Mouse (Mus musculus) spleen, adult 12 weeks (tissue): ENCODE results near the gene Rack1.
A peak's percentile ranks its signal among the peaks of the same experiment; 100 is the strongest.
"Not testable (repeated sequence)": the region's sequence is repeated elsewhere in the genome, so short reads cannot be mapped to it uniquely, and the experiment has no call there.

Experiments
- DNase-seq: peaks from one replicate; pipeline ENCODE4 v3.0.0; 2022; ENCODE audit warnings: low spot score

The Rack1 gene

GRCm38 (mm10) chr11:48841213-48841612 lies 41.1 kb downstream of the Rack1 start:
- no peak for DNase-seq

- DNase-seq: no peak
These were observed 42.3 kb downstream of the Rack1 start for GRCm38 (mm10) chr11:48842378-48842792.

- peak; percentile 15 for DNase-seq
These were observed 43.1 kb downstream of the Rack1 start for GRCm38 (mm10) chr11:48843202-48843601.

- no peak for DNase-seq
These were observed 44.2 kb downstream of the Rack1 start for GRCm38 (mm10) chr11:48844309-48844708.

GRCm38 (mm10) chr11:48845244-48845815 lies 45.2 kb downstream of the Rack1 start:
- no peak for DNase-seq

- DNase-seq: not testable (repeated sequence)
These were observed 46.2 kb downstream of the Rack1 start for GRCm38 (mm10) chr11:48846362-48846761.

GRCm38 (mm10) chr11:48846881-48847280 lies 46.7 kb downstream of the Rack1 start:
- DNase-seq: no peak

- no peak for DNase-seq
These were observed 50.1 kb downstream of the Rack1 start for GRCm38 (mm10) chr11:48850240-48850639.

- no peak for DNase-seq
These were observed 51.3 kb downstream of the Rack1 start for GRCm38 (mm10) chr11:48851270-48851995.

- DNase-seq: no peak
These were observed 52.1 kb downstream of the Rack1 start for GRCm38 (mm10) chr11:48852190-48852589.

- no peak for DNase-seq
These were observed 52.7 kb downstream of the Rack1 start for GRCm38 (mm10) chr11:48852624-48853473.

- peak; percentile 81 for DNase-seq
These were observed 53.5 kb downstream of the Rack1 start for GRCm38 (mm10) chr11:48853474-48854180.
